Mouse (Mus musculus): ENCODE measurements at regions not wholly inside any gene's neighbourhood (a gene's known extent, or its start where the extent isn't known, plus 50 kb on each side); places are given as distances from the start of the nearest gene placed in this dataset.

DNA sequence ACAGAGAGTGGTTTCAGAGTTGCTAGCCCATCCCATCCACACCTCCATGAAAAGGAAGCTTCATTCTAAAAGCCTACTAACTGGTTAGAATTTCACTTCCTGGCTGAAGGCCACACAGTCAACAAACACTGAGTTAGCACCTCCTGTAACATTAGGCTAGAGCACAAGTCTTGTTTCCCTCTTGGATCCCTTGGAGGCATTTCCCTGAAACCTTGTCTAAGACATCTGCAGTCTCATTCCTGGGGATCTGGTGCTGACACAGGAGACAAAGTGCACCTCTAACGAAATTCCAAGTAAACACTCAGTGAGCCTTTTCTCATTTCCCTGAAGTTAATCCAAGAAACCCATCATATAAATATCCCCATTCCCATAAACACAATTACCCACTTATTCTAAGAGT, 378.8 kb upstream of the Tnp1 start:
- H3ac ChIP-seq (ENCODE audit: control insufficient read depth, insufficient read length, low read depth), result no peak overlapping the region
- no peak for TF ChIP-seq CTCF (IDR thresholded peaks at IDR 0.05; ENCODE audit: control insufficient read depth, insufficient read depth, insufficient read length)
- TF ChIP-seq MYOG (IDR thresholded peaks at IDR 0.05; ENCODE audit: control insufficient read depth, extremely low read depth, insufficient read length), result no peak
- TF ChIP-seq MYOD1 (IDR thresholded peaks at IDR 0.05; ENCODE audit: control insufficient read depth, insufficient read length, low read depth), result no peak
- no peak for TF ChIP-seq USF1 (IDR thresholded peaks at IDR 0.05; ENCODE audit: low read depth)
- TF ChIP-seq FOSL1 (IDR thresholded peaks at IDR 0.05; ENCODE audit: insufficient read depth, low read length, poor library complexity, severe bottlenecking), result no peak
- no peak for TF ChIP-seq CEBPB (IDR thresholded peaks at IDR 0.05; ENCODE audit: low read depth)
- TF ChIP-seq MAX (IDR thresholded peaks at IDR 0.05), result no peak
- no peak overlapping the region for H3K4me3 ChIP-seq (ENCODE audit: insufficient read depth, poor library complexity, severe bottlenecking)
- H3K27me3 ChIP-seq (ENCODE audit: control insufficient read depth, insufficient read depth, insufficient read length), result no peaks in the 10 kb centered on the region
- no peaks in the 10 kb centered on the region for H3K36me3 ChIP-seq (ENCODE audit: control insufficient read depth, insufficient read depth)
- H3K79me3 ChIP-seq (ENCODE audit: low read depth), result no peaks in the 10 kb centered on the region
- H3K79me2 ChIP-seq (ENCODE audit: control insufficient read depth, insufficient read depth), result no peaks in the 10 kb centered on the region

- TF ChIP-seq MYOD1 (IDR thresholded peaks at IDR 0.05; ENCODE audit: control insufficient read depth, insufficient read length, low read depth), result no peak
- no peak for TF ChIP-seq CTCF (IDR thresholded peaks at IDR 0.05; ENCODE audit: control insufficient read depth, insufficient read depth, insufficient read length)
- no peak for TF ChIP-seq USF1 (IDR thresholded peaks at IDR 0.05; ENCODE audit: low read depth)
- no peak for TF ChIP-seq CEBPB (IDR thresholded peaks at IDR 0.05; ENCODE audit: low read depth)
- no peak for TF ChIP-seq FOSL1 (IDR thresholded peaks at IDR 0.05; ENCODE audit: insufficient read depth, low read length, poor library complexity, severe bottlenecking)
- no peak for TF ChIP-seq MAX (IDR thresholded peaks at IDR 0.05)
- no peak for TF ChIP-seq MYOG (IDR thresholded peaks at IDR 0.05; ENCODE audit: control insufficient read depth, extremely low read depth, insufficient read length)
- H3K79me3 ChIP-seq (ENCODE audit: low read depth), result no peaks in the 10 kb centered on the region
- H3K27me3 ChIP-seq (ENCODE audit: control insufficient read depth, insufficient read depth, insufficient read length), result no peaks in the 10 kb centered on the region
- no peaks in the 10 kb centered on the region for H3K79me2 ChIP-seq (ENCODE audit: control insufficient read depth, insufficient read depth)
- H3K4me3 ChIP-seq (ENCODE audit: insufficient read depth, poor library complexity, severe bottlenecking), result no peak overlapping the region
- no peaks in the 10 kb centered on the region for H3K36me3 ChIP-seq (ENCODE audit: control insufficient read depth, insufficient read depth)
- H3ac ChIP-seq (ENCODE audit: control insufficient read depth, insufficient read length, low read depth), result no peak overlapping the region
Measured at GRCm38 (mm10) chr1:73392077-73392476, 376.4 kb upstream of the Tnp1 start.

DNA sequence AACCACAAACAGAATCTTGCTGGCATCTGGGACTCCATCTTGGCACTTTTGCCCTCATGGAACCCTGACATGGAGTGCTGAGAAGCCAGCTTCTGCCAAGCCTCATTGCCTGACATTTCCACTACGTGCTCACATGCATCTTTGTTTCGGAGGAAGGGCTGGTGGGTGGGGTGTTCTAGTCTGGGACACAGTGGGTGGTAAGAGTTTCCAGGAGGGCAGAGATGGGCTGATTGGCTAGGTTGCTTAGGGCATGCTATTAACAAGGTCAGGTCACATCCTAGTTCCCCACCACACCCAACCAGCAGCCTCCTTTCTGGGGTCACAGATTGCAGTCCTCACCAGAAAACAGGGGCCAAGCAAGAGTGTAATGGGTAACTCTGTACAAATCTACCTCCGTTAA, 374.3 kb upstream of the Tnp1 start:
- Histone ChIP-seq H3ac (ENCODE audit: control insufficient read depth, insufficient read length, low read depth) (no peak overlapping the region), H3K36me3 (ENCODE audit: control insufficient read depth, insufficient read depth) (no peaks in the 10 kb centered on the region), H3K27me3 (ENCODE audit: control insufficient read depth, insufficient read depth, insufficient read length) (no peaks in the 10 kb centered on the region), H3K79me2 (ENCODE audit: control insufficient read depth, insufficient read depth) (no peaks in the 10 kb centered on the region), H3K79me3 (ENCODE audit: low read depth) (no peaks in the 10 kb centered on the region), H3K4me3 (ENCODE audit: insufficient read depth, poor library complexity, severe bottlenecking) (no peak overlapping the region)
- no peak for TF ChIP-seq MYOG (IDR thresholded peaks at IDR 0.05; ENCODE audit: control insufficient read depth, extremely low read depth, insufficient read length)
- no peak for TF ChIP-seq MYOD1 (IDR thresholded peaks at IDR 0.05; ENCODE audit: control insufficient read depth, insufficient read length, low read depth)
- no peak for TF ChIP-seq CEBPB (IDR thresholded peaks at IDR 0.05; ENCODE audit: low read depth)
- TF ChIP-seq FOSL1 (IDR thresholded peaks at IDR 0.05; ENCODE audit: insufficient read depth, low read length, poor library complexity, severe bottlenecking), result no peak

- Histone ChIP-seq H3ac (ENCODE audit: control insufficient read depth, insufficient read length, low read depth) (no peak overlapping the region), H3K27me3 (ENCODE audit: control insufficient read depth, insufficient read depth, insufficient read length) (no peaks in the 10 kb centered on the region), H3K36me3 (ENCODE audit: control insufficient read depth, insufficient read depth) (no peaks in the 10 kb centered on the region), H3K4me3 (ENCODE audit: insufficient read depth, poor library complexity, severe bottlenecking) (no peak overlapping the region), H3K79me3 (ENCODE audit: low read depth) (no peaks in the 10 kb centered on the region), H3K79me2 (ENCODE audit: control insufficient read depth, insufficient read depth) (no peaks in the 10 kb centered on the region)
- TF ChIP-seq CEBPB (IDR thresholded peaks at IDR 0.05; ENCODE audit: low read depth) (no peak), MYOD1 (IDR thresholded peaks at IDR 0.05; ENCODE audit: control insufficient read depth, insufficient read length, low read depth) (no peak), USF1 (IDR thresholded peaks at IDR 0.05; ENCODE audit: low read depth) (no peak), MYOG (IDR thresholded peaks at IDR 0.05; ENCODE audit: control insufficient read depth, extremely low read depth, insufficient read length) (no peak), MAX (IDR thresholded peaks at IDR 0.05) (no peak), CTCF (IDR thresholded peaks at IDR 0.05; ENCODE audit: control insufficient read depth, insufficient read depth, insufficient read length) (no peak), FOSL1 (IDR thresholded peaks at IDR 0.05; ENCODE audit: insufficient read depth, low read length, poor library complexity, severe bottlenecking) (no peak)
Measured at GRCm38 (mm10) chr1:73389174-73389573, 373.5 kb upstream of the Tnp1 start.

- no peak overlapping the region for H3ac ChIP-seq (ENCODE audit: control insufficient read depth, insufficient read length, low read depth)
- TF ChIP-seq MAX (IDR thresholded peaks at IDR 0.05) (no peak), CEBPB (IDR thresholded peaks at IDR 0.05; ENCODE audit: low read depth) (no peak), MYOG (IDR thresholded peaks at IDR 0.05; ENCODE audit: control insufficient read depth, extremely low read depth, insufficient read length) (no peak), CTCF (IDR thresholded peaks at IDR 0.05; ENCODE audit: control insufficient read depth, insufficient read depth, insufficient read length) (no peak), USF1 (IDR thresholded peaks at IDR 0.05; ENCODE audit: low read depth) (no peak)
- H3K36me3 ChIP-seq (ENCODE audit: control insufficient read depth, insufficient read depth), result no peaks in the 10 kb centered on the region
- no peaks in the 10 kb centered on the region for H3K27me3 ChIP-seq (ENCODE audit: control insufficient read depth, insufficient read depth, insufficient read length)
- no peak overlapping the region for H3K4me3 ChIP-seq (ENCODE audit: insufficient read depth, poor library complexity, severe bottlenecking)
- H3K79me2 ChIP-seq (ENCODE audit: control insufficient read depth, insufficient read depth), result no peaks in the 10 kb centered on the region
- H3K79me3 ChIP-seq (ENCODE audit: low read depth), result no peaks in the 10 kb centered on the region
Measured at GRCm38 (mm10) chr1:73381578-73381977, 365.9 kb upstream of the Tnp1 start.

Data from C2C12 (cell line).